Mouse (Mus musculus) CH12.LX (cell line): ENCODE measurements at regions not wholly inside any gene's neighbourhood (a gene's known extent, or its start where the extent isn't known, plus 50 kb on each side); places are given as distances from the start of the nearest gene placed in this dataset.

ENCODE experiments used
- CTCF ChIP-seq, 2 experiments: IDR thresholded peaks in 1 of 2; conservative IDR thresholded peaks in 1 of 2; 2 replicates each; pipeline ENCODE4 v1.5.1; 2011 to 2012; ENCODE audit warnings: low read depth in 2 of 2, low read length in 2 of 2, improper control_type of control experiment in 1 of 2, inconsistent platforms in 1 of 2, mild to moderate bottlenecking in 1 of 2, moderate library complexity in 1 of 2
- EP300 ChIP-seq: IDR thresholded peaks from 2 replicates; pipeline ENCODE4 v1.6.1; 2011; ENCODE audit warnings: low read length, improper control_type of control experiment
- MXI1 ChIP-seq: IDR thresholded peaks from 2 replicates; pipeline ENCODE4 v1.6.1; 2011; ENCODE audit warnings: mild to moderate bottlenecking, low read depth, low read length, improper control_type of control experiment
- POLR2AphosphoS2 ChIP-seq: IDR thresholded peaks from 2 replicates; pipeline ENCODE4 v1.6.1; 2011; ENCODE audit warnings: low read depth, low read length, improper control_type of control experiment
- RCOR1 ChIP-seq: conservative IDR thresholded peaks from 2 replicates; pipeline ENCODE4 v1.6.1; 2012; ENCODE audit warnings: low read depth, mild to moderate bottlenecking, inconsistent platforms, low read length, improper control_type of control experiment
- SMC3 ChIP-seq: IDR thresholded peaks from 2 replicates; pipeline ENCODE4 v1.6.1; 2011; ENCODE audit warnings: low read depth, low read length, improper control_type of control experiment
- ZC3H11A ChIP-seq: IDR thresholded peaks from 2 replicates; pipeline ENCODE4 v1.6.1; 2012; ENCODE audit warnings: low read depth, mild to moderate bottlenecking, inconsistent platforms, low read length, improper control_type of control experiment

DNA sequence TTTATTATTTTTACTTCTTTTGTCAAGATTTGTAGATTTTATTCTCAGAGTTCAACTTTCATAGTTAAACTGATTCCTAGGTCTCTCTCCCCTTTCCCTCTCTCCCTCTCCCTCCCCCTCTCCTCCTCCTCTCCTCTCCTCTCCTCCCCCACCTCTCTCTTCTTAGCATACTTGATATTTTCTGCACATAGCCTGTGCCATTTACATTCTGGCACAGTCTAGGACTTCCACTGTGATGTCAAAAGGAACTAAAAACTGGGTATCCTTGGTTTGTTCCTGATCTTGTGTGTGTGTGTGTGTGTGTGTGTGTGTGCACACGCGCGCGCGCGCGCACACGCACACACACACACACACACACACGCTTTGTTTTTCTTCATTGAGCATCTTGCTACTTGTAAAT lies 64.9 kb upstream of the Htr1a start:
- TF ChIP-seq ZC3H11A (no peak), CTCF (conservative IDR thresholded peaks at IDR 0.05 in 1 of 2, IDR thresholded peaks at IDR 0.05 in 1 of 2; ENCODE audit: low read depth in 2 of 2, low read length in 2 of 2) (no peak), EP300 (no peak), RCOR1 (no peak), MXI1 (no peak), SMC3 (no peak), POLR2AphosphoS2 (no peak)
